Mouse (Mus musculus) lung, adult 18-20 months (tissue): ENCODE measurements at regions not wholly inside any gene's neighbourhood (a gene's known extent, or its start where the extent isn't known, plus 50 kb on each side); places are given as distances from the start of the nearest gene placed in this dataset.
A peak's percentile ranks its signal among the peaks of the same experiment; 100 is the strongest.

Experiments
- DNase-seq, 2 experiments: peaks; one replicate each; pipeline ENCODE4 v3.0.0; 2022; ENCODE audit warnings: mixed read lengths in 2 of 2

GRCm38 (mm10) chr2:50609086-50609485 lies 312.5 kb upstream of the Mmadhc start:
- DNase-seq, result peak; percentile 44 to 51

GRCm38 (mm10) chr2:50589195-50589594 lies 292.6 kb upstream of the Mmadhc start:
- no peak for DNase-seq

- DNase-seq, result no peak
Observed at GRCm38 (mm10) chr2:50588652-50589051, 292.1 kb upstream of the Mmadhc start.

GRCm38 (mm10) chr2:50586321-50587050 lies 289.9 kb upstream of the Mmadhc start:
- no peak for DNase-seq

- DNase-seq, result no peak
Observed at GRCm38 (mm10) chr2:50579620-50580019, 283.0 kb upstream of the Mmadhc start.

GRCm38 (mm10) chr2:50578278-50579043 lies 281.9 kb upstream of the Mmadhc start:
- no peak for DNase-seq

GRCm38 (mm10) chr2:50577736-50578135 lies 281.1 kb upstream of the Mmadhc start:
- DNase-seq, result no peak

GRCm38 (mm10) chr2:50573455-50573854 lies 276.9 kb upstream of the Mmadhc start:
- no peak for DNase-seq

- DNase-seq, result no peak
Observed at GRCm38 (mm10) chr2:50571021-50571420, 274.4 kb upstream of the Mmadhc start.

GRCm38 (mm10) chr2:50569502-50570285 lies 273.1 kb upstream of the Mmadhc start:
- no peak for DNase-seq

GRCm38 (mm10) chr2:50568777-50569501 lies 272.3 kb upstream of the Mmadhc start:
- DNase-seq, result no peak

- no peak for DNase-seq
Observed at GRCm38 (mm10) chr2:50567542-50567941, 270.9 kb upstream of the Mmadhc start.

- no peak for DNase-seq
Observed at GRCm38 (mm10) chr2:50554031-50554430, 257.4 kb upstream of the Mmadhc start.

- no peak for DNase-seq
Observed at GRCm38 (mm10) chr2:50552437-50552836, 255.8 kb upstream of the Mmadhc start.

GRCm38 (mm10) chr2:50549871-50550270 lies 253.3 kb upstream of the Mmadhc start:
- DNase-seq, result no peak

- DNase-seq, result no peak
Observed at GRCm38 (mm10) chr2:50539741-50540441, 243.3 kb upstream of the Mmadhc start.

GRCm38 (mm10) chr2:50538068-50538467 lies 241.5 kb upstream of the Mmadhc start:
- no peak for DNase-seq

- DNase-seq, result no peak
Observed at GRCm38 (mm10) chr2:50535085-50535878, 238.7 kb upstream of the Mmadhc start.

- no peak for DNase-seq
Observed at GRCm38 (mm10) chr2:50533702-50534101, 237.1 kb upstream of the Mmadhc start.

- no peak for DNase-seq
Observed at GRCm38 (mm10) chr2:50527425-50527824, 230.8 kb upstream of the Mmadhc start.
